Mouse (Mus musculus): ENCODE measurements around the gene Arl5c.

Arl5c gene

DNA sequence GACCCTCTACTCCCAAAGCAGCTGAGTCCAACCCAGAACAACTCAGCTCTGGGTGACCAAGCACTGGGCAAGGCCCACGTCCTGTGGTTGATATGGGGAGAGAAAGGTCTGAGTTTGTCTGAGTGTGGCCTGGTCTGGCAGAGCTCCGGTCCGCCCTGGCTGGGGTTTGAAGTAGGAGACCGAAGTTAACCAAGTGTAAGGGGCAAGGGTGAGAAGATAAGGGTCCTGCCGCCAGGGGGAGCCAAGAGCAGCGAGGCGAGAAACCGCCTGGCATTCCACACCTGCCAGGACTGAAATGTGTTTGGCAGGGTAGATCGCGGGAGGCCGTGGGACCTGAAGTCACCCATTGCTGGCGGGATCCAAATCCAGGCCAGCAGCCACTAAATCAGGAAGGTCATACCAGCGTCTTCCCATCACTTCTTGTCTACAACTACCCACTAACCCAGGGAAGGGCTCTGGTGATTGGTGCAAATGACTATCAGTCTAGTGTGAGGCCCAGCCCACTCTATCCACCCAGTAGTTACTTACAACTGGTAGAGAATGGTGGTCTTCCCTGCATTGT is 1.4 kb downstream of the Arl5c start:
- DNase-seq (ENCODE audit: low spot score) = peak; percentile 76

DNA sequence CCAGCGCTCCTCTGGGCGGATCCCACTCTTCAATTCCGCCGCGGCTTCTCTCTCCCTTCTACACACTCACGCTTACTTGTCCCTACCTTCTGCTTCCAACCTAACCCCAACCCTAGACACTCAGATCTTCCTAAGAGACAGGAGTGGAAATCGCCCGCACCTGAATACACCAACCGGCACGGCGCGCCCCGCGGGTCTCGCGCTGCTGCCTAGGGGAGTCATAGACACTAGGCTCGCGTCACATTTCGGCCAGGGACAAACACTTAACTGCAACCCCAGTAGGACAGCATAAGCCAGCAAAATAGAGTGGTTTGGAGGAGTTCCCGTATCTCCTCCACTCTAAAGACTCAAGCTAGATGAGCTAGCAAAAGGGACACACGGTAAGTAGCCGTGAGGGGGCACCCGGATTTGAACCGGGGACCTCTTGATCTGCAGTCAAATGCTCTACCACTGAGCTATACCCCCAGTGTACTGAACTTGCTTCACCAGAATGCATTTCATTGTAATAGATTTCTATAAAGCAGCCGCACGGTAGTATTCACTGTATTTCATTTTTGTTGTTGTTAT is 7.4 kb downstream of the Arl5c start:
- peak; percentile 86 for DNase-seq (ENCODE audit: low spot score)

DNA sequence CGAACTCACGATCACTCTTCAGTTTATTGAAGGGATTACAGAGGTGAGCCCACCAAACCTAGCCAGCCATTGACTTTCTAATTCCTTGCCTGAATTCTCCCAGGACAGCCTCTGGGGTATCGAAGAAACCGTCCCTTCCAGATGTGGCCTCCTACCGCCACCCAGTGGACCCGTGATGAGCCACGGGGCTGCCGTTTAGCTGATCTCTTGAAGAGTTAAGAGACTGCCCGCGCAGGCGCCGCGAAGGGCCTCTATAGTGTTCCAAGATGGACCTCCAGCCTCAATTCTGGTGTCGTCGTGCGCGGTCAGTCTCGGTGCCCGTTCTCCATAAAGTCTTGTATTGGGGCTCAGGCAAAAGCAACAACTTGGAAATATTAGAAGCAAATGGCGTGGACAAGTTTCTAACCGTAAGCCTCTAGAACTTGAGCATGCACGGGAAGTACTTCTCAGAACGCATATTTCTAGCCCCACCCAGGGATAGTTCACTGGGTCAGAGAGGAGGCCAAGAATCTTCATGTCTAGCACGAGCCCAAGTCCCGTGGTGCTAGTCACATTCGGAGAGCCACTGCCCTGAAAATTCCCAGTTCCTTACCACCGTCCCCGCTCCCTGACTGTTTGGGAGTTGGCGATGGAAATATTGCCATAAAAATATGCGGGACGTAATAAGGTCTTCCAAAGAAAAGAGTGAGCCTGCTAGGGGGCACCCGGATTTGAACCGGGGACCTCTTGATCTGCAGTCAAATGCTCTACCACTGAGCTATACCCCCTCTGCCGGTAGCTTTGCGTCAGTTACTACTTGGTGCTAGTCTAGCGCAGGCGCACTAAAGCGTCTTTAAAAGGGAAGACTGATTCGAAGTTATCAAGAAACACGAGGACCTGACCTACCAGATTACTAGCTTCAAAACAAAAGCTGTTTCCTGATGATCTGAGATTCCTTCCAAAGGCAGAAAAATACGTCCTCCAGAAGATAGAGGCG is 8.1 kb downstream of the Arl5c start:
- DNase-seq (ENCODE audit: low spot score) = peak; percentile 90

DNA sequence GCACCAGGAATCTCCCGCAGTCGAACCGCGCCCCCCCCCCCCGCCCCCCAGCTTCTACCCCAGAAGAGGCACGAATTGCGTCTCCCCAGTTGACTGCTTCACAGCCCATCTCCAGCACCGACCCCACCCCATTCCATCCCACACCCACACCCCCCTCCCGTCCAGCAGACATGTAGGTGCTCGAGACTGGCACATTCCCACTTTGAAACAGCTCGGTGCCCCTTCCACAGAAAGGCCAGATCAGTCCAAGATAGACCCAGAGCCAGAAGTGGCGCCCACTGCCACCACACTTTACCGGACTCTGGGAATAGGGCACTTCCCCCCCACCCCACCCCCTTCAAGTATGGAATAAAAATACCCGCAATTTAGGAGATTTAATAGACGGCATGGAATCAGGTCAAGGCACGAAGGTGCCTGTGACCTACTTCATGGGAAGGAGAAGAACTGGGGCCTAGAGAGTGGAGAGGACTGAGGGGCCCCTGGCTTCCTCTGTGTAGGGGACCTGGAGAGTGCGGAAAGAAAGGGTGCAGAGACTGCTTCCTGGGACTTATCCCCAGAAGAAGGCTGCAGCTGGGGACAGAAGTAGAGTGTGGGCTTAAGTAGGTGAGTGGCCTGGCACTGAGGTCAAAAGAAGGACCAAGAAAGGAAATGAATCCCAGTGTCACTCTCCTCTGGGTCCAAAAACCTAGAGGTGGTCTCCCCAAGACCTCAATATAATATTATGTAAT is 9.1 kb downstream of the Arl5c start:
- no peak for DNase-seq (ENCODE audit: low spot score)

DNA sequence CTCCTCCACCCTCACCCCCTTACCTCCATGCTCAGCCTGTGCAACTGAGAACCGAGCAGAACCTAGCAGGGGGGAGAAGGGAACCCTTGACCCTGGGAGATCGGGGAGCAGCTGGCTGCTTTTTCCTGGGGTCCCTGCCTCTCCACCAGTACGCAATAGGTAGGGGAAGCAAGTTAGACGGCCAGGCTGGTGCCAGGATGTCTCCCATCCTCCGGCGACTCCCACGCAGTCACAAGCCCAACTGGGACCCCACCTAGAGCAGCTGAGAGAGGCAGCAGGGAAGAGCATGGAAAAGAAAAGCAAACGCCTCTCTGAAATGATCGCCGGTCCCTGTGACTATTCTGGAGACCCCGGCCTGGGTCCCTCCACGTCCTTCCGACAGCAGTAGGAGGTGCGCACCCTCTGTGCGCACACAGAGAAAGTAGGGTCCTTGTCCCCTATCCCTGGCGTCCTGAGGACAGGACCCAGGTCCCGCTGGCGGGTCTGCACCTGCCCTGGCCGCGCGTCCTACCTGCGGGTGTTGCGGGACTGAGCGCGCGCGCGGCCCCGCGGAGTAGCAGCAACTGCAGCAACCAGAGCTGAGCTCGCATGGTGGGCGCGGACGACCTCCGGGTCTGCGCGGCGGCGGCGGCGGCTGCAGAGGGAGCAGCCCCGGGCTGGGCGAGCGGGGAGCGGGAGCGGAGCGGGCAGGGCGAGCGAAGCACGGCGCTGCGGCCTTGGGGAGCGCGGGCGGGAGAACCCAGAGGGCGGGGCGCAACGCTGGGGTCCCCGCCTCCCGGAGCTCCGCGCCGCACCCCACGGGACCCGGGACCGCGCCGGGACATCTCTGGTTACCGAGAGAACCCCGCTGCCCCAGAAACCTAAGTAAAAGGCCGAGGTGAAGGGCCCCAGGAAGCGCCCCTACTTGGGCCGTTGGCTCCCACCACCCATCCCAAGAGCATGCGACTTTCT is 10.0 kb downstream of the Arl5c start, which contains the start of gene Plxdc1:
Gene Plxdc1 (minus strand): TSS at position 718 of the 951 bp plus-strand sequence.
- DNase-seq (ENCODE audit: low spot score) = no peak

DNA sequence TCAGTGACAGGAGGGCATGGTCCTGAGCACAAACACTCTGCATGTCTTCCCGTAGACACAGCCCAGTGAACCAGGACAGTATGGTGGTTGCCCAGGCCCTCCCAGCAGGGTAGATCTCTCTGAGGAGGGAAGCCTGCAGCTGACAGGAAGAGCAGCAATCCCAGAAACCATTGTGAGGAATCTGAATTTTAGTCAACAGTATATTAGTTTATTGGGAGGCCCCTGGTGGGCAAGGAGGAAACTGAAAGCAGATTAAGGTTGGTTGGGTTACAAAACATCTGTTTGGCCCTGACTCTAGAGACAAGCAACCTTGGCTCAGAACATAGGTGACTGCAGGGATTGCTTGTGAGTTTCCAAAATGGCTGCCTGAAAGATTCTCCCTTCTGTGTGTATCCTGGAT is 12.0 kb downstream of the Arl5c start:
- no peak for DNase-seq (ENCODE audit: low spot score)

DNA sequence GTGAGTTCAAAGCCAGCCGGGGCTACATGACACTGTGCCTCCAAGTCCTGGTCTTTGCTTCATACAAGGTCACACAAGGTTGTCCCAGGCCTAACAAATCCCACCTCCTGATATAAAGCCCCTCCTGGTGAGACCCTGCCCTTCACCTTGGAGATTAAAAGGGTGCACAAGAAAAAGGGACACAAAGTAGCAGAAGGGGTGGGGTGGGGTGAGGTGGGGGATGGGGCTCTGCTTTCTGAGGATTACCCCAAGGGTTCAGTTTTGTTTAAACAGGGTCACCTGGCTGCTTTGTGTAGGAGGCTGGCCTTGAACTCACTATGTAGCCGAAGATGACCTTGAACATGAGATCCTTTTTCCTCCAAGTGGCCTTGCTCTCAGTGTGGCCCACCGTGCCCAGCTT is 12.5 kb downstream of the Arl5c start:
- no peak for DNase-seq (ENCODE audit: low spot score)

DNA sequence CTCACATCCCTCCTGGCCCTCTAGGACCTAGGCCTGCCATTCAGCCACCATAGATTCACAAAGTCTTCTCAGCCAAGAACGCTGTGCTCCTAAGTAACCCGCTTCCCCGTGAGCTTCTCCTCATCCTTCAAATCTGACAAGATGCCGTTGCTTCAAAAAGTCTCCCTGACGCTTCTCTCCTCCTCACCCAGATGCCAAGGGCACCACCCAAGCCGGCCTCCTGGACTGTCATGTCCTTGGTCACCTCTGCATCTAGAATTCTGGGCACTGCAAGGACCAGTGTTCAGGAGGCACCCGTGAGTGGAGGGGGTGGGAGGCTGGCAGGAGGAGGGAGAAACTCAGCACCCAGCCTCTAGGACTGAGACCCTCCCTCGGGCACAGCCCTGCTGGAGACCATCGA is 13.3 kb downstream of the Arl5c start:
- DNase-seq (ENCODE audit: low spot score) = no peak

DNA sequence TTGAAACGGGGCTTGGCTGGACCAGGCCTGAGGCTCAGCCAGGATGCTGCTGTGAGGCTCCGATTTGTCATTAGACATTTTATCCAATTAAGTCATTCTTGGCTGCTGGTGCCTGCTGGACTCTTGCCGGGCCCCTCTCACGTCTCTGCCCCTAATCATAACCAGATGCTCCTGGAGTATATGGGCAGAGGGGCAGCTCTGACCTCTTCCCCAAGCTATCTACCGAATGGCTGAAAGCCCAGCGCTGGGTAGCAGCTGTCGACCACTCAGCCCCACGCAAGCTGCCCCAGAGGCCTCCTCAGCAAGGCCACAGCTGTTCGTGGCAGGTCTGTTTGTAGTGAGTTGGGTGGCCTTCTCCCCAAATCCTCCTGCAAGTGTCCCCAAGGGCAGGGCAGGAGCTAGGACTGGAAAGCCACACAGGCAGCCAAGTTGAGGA is 15.4 kb downstream of the Arl5c start:
- no peak for DNase-seq (ENCODE audit: low spot score)

DNA sequence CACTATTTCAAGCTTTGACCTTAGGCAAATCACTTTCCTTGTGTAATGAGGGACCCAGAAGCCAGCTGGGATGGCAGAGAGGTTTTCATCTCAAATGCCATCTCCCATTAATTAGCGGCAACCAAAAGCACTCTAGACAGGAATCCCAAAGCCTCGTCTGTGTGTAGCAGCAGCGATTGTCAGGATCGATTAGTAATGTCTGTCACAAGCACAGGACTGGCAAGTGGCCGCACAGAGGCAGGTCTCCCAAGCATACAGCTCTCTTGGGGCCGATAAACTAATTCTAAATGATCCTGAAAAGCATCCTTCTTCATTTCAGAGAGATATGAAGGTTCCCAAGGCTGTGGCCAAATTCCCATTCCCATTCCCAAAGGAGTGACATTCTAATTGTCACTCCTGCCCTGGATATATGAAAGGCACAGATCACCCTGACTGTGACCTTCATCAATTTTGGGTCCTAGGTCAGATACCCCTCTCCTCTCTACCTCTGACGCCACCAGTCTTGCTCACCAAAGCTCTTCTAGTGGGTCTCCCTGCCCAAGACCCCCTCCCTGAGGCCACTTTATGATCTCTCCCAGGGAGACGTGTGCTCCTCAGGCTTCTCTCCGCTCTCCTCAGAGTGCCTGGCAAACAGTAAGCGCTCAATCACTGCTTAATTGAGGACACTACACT is 16.0 kb downstream of the Arl5c start:
- DNase-seq (ENCODE audit: low spot score) = no peak

DNA sequence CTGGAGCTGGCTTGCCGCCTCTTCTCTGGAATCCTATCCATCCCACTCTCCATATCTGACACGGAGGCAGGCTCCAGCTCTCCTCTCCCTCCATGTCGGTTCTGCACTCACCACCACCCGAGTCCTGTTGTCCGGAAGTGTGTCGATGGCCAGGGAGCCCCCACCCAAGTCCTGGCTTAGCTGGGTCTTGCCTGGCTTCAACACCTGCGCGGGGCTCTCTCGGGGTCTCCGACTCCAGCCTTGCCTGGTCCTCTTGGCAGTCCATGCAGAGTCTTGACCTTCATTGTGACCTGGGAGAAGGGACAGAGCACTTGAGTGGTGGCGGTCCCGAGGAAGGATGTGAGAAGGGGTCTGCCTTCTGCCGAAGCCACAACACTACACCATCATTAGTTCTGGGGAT is 17.6 kb downstream of the Arl5c start:
- no peak for DNase-seq (ENCODE audit: low spot score)

DNA sequence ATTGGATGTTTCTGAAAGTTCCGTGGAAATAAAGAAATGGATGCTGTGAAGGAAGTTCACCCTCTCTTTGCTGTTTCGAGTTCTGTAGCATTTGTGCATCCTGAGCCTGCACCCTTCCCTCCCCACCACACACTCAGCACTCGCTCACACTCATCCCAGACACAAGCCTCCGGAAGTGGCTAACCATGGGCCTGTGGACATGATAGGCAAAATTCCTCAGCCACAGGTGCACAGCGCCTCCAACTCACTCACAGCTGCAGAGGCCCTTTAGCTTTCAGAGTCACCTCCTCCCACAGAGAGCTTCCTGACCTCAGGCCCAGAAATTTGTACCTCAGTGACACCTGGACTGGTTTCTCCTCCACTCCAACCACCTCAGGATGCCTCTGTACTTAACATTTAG is 18.2 kb downstream of the Arl5c start:
- DNase-seq (ENCODE audit: low spot score) = no peak

DNA sequence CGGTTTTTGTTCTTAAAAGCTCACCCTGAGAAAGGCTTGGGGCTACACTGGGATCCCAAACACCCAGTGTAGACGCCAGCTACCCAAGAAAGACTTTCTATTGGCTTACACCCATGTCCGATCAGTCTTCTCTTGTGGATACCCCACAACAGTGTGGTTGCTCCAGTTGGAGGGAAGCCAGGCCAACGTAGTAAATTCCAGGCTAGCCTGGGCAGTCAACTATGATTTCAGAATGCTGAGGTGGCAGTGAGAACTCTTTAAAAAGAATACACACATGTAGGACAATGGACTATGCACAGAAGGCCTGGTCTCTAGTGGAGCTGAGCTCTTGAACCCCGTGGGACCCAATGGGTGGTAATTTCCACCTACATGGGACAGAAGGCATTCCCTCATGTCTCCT is 21.2 kb downstream of the Arl5c start:
- DNase-seq (ENCODE audit: low spot score) = no peak

DNA sequence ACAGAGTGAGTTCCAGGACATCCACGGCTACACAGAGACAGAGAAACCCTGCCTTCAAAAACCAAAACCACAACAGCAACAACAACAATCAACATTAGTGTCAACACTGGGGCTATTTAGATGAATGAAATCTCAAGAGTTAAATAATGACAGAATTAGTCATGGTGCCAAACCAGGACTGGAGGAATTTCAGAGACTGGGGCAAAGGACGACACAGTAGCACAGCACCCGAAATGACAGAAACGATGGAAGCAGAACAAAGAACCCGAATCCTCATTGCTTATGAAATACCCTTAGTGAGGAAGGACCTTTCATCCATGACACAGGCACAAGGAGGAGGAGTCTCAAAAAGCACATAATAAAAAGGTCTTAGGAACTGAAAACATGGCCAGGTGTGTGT is 21.8 kb downstream of the Arl5c start:
- no peak for DNase-seq (ENCODE audit: low spot score)

DNA sequence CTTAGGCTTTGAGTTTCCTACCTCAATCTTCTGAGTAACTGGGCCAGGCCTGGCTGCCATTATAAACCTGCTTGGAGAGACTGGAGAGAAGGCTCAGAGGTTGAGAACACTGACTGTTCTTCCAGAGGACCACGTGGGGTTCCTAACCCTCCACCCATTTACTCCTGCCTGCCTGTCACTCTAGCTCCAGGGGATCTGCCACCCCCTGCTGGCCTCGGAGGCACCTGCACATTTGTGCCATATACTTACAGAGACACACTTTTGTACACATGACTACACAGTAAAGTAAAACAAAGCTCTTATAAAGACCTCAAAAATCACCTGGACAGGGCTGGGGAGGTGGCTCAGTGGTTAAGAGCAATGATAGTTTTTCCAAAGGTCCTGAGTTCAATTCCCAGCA is 23.5 kb downstream of the Arl5c start:
- DNase-seq (ENCODE audit: low spot score) = no peak

DNA sequence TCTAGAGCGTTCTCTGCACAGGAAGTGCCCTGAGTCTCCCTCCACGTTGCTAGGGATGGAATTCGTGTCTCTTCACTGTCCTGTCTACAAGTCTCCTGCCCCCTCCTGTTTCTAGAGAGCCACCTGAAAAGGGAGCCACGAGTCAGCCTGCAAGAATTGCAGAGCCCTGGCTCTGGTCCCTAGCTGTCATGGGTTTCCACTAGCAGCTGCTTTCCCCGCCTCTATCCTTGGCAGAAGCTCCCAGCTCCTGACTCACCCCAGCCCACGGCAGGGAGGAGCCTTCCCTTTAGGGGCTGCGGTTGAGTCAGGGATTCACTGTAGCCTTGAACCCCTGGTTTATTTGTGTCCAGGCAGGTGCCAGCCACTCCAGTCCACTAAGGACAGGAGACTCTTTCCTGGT is 24.7 kb downstream of the Arl5c start:
- DNase-seq (ENCODE audit: low spot score) = no peak

DNA sequence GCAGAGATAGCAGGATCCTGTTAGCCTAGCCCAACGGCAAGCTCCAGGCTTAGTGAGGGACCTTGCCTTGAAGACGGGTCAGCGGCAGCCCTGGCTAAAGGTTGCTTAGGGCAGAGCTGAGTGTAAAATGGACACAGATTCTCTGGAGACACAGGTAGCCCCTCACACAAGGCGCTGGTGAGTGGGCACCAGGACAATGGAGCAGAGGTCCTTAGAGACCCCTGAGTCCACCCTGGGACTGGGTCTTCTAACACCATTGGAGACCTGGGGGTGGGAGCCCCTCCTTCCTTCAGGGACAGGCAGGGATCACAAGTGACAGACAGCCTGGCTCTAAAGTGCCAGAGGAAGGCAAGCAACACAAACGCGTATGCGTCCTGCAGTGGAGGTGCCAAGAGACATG is 25.2 kb downstream of the Arl5c start:
- DNase-seq (ENCODE audit: low spot score) = no peak

DNA sequence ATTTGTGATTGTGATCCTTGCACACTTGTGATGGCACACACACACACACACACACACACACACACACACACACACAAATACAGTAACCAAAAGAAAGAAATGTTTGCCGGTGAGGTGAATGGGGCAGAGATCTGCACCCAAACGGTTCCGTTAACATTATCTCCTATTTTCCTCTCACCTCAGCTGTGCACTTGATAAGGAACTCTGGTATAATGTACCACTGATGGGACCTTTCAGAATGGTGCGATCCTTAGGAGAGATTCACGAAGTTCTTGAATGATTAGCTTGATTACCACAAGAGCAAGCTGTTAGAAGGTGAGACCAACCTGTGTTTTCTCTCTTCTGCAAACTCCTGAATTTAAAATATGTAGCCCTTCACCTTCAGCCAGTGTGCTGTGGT is 27.6 kb downstream of the Arl5c start:
- DNase-seq (ENCODE audit: low spot score) = no peak

DNA sequence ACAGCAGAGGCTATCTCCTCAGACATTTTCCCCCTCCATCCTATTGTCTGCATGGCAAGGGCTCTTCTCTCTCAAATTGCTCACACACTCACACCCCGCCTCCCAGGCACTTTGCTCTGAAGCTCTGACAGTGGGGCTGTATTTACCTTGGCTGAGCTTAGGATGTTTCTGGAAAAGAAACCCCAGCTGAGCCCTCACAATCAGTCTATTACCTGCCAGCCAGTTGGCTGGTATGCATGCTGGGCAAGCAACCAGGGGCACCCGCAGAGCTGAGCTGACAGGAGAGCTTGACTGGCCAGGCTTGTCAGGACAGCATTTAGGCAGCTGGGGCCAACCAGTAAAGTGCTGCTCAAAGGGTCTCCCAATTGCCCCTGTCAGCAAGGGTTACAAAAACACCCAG is 28.9 kb downstream of the Arl5c start:
- DNase-seq (ENCODE audit: low spot score) = no peak

DNA sequence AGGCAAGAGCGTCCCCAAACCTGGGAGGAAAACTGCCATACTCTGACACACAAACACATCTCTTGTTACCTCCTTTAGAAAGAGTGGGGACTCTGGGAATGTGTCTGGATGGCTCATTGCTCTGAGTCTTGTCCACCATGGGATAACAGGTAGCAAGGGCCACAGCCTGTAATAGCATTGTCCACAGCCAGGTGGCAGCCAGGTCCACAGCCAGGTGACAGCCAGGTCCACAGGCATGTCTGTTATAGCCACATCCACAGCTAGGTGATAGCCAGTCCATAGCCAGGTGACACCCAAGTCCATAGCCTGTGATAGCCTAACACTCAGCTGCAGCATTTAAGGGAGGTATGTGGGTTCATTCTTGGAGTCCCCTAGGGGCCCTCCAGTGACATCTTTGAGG is 35.1 kb downstream of the Arl5c start:
- DNase-seq (ENCODE audit: low spot score) = no peak

DNA sequence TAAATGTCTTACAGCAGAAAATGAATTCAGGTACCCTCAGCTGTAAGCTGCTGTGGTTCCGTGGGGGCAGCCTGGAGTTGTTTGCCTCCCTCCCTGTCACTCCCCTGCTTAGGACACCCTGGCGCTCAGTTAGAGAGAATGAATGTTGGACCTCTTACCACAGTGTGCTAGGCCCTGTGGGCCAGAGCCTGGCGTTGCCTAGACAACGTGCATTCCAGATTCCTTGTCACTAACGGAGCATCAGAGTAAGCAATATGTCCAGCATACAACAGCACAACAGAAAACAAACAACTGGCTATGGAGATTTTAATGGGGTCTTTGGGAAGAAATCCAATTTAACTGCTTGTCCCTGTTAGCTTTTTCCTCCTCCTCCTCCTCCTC is 36.7 kb downstream of the Arl5c start:
- DNase-seq (ENCODE audit: low spot score) = no peak
